Mouse (Mus musculus) embryo, embryonic 9.5 days (tissue): ENCODE measurements around the gene Kcnh8.

ENCODE experiments used
- DNase-seq: peaks from one replicate; pipeline ENCODE4 v3.0.0-alpha.2; 2017; ENCODE audit errors: extremely low spot score

The Kcnh8 gene

DNA sequence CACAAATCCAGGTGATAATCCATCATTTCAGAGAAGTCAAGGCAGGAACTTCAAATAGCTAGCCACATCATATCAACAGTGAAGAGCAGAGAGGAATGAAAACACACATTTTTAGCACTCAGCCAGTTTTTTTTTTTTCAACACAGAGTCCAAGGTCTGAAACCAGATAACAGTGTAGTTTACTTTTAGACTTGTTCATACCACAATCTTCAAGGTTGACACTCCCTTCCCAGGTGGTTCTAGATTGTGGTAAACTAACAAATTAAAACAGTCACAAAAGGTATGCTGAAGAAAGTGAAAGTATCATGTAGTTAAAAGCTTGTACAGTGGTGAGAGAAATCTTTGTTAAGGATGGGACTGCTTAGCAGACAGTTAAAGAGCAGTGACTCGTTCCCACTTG, 216.5 kb downstream of the Kcnh8 start:
- DNase-seq, result no peak

GRCm38 (mm10) chr17:52829678-52830077, 227.2 kb downstream of the Kcnh8 start:
- DNase-seq, result no peak

DNA sequence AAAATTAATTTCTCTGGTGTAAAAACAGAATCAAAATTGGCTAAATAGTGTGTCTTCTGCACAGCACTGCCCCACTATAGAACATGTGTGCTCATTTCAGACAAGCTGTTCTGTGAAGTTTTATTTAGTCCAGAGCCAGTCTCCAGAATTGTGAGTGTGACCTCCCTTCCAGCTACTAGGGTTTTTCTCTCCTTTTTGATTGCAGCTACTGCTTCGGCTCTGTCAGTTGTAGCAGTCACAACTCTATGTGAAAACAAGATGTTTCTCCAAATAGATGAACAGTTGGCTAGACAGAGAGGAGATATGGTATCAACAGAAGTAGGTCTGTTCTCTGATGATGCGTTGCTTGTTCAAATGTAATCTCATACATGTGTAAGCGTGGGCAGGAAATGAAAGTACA, 270.7 kb downstream of the Kcnh8 start:
- no peak for DNase-seq

DNA sequence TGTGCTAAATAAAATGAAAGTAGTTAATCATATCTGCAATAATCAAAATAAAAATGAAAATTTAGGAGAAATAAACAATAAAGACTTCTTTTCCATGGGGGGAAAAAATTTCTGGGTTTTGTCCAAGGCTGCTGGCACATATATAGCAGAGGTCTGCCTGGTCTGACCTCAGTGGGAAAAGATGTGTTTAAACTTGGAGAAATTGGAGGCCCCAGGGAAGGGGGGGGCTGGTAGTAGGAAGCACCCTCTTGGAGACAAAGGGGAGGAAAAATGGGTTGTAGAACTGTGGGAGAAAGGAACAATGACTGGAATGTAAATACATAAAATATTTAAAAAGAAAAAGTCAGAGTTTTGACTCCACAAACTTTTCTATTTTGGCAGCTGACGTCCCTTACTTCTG, 276.5 kb downstream of the Kcnh8 start:
- no peak for DNase-seq

DNA sequence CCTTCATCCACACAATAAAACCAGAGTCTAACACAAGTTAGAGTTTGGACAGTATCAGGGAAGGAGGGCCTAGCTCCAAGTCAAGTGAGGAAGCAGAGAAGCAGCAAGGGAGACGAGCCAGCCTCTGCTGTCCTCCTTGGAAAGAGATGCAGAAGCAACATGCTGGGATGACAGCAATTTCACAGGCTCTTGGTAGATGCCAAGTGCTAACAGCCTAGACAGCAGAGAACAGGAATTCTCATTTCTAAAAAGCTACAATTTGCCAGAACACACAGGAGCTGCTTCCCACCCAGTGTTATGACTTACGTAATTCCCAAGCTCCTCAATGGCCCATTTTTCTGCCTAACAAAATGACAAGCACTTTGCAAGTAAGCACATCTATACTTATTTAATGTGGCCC, 277.5 kb downstream of the Kcnh8 start:
- no peak for DNase-seq

DNA sequence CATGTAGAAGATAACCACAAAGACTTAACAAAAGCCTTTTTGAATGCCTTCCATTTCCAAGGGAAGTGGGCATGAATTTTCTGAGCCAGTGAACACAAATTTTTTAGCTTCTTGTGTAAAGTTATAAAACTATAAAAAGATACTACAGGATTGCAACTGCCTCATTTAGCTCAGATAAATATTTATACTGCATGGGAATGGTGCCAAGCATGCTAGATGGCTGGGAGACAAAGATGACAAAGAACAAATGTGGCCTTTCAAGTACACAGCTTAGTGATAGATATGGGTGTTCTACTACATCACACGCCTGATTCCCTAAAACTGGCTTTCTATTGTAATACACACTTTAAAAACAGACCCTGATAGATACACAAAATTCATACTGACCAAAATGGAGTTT, 282.7 kb downstream of the Kcnh8 start:
- no peak for DNase-seq

- no peak for DNase-seq
These were observed 318.1 kb downstream of the Kcnh8 start for GRCm38 (mm10) chr17:52920519-52921106.

DNA sequence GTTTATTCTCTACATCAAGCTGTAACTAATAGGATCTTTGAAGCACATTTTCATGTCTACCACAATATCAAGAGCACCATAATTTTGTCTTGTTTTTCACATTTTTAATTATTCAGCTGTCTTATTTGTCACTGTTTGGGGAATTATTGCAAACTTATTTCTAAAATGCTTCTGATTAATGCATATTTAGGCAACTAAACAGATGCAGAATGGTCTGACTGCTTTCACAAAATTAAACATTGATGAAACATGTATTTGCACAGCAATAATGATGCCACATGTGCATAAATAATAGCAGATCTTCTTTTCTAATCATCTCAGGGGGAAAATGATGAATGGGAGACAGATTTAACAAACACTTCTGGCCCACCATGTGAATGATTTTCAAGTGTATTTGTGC, 341.5 kb downstream of the Kcnh8 start:
- DNase-seq, result no peak

DNA sequence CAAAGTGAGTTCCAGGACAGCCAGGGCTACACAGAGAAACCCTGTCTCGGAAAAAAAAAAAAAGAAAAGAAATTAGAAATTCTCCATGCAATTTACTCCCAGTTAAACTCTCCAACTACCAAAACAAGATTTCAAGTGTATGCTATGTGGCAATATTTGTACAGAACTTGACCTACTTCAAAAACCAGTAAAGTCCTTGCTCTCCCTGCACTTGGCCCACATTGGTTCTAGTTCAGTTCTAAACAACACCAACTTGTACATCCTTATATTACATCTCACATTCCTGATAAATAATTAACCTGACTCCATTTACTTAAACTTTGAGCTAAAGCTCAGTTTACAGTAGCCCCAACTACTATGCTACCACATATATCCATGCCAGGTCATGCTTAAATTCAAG, 370.2 kb downstream of the Kcnh8 start:
- DNase-seq, result no peak

- no peak for DNase-seq
These were observed 378.4 kb downstream of the Kcnh8 start for GRCm38 (mm10) chr17:52980958-52981357.
